Mouse (Mus musculus) testis, adult 2 months (tissue): ENCODE measurements around the gene Atp5d.

Experiments
- CTCF ChIP-seq: fragments of 200-500 bp; IDR thresholded peaks from 2 replicates; pipeline ENCODE4 v1.5.1; 2012; ENCODE audit warnings: low read depth, mild to moderate bottlenecking, inconsistent platforms, low read length, moderate library complexity; ENCODE audit not compliant: control insufficient read depth, insufficient read depth, insufficient replicate concordance
- POLR2A ChIP-seq: fragments of 200-500 bp; IDR thresholded peaks from 2 replicates; pipeline ENCODE4 v1.6.1; 2012; ENCODE audit warnings: low read depth, mild to moderate bottlenecking, inconsistent platforms, low read length, moderate library complexity; ENCODE audit not compliant: control insufficient read depth

- TF ChIP-seq POLR2A (no peak), CTCF (no peak)
Measured at GRCm38 (mm10) chr10:80143664-80144063, 5.2 kb downstream of the Atp5d start.
